Mouse (Mus musculus) cerebellum, adult (tissue): Measurements from ENCODE around the gene Med23.

ENCODE experiments used
- ATAC-seq: cut with Nextera tagmentation; 2 replicates; pipeline ENCODE4 v1.9.2; 2017; ENCODE audit warnings: mild to moderate bottlenecking, moderate library complexity, mixed read lengths; ENCODE audit not compliant: insufficient number of reproducible peaks, low FRiP score, low TSS enrichment

Med23 gene

GRCm38 (mm10) chr10:24864434-24864833 lies 5.4 kb upstream of the Med23 start:
- ATAC-seq: no peak

- ATAC-seq: no peak
These were observed 3.8 kb downstream of the Med23 start for GRCm38 (mm10) chr10:24873624-24874023.

DNA sequence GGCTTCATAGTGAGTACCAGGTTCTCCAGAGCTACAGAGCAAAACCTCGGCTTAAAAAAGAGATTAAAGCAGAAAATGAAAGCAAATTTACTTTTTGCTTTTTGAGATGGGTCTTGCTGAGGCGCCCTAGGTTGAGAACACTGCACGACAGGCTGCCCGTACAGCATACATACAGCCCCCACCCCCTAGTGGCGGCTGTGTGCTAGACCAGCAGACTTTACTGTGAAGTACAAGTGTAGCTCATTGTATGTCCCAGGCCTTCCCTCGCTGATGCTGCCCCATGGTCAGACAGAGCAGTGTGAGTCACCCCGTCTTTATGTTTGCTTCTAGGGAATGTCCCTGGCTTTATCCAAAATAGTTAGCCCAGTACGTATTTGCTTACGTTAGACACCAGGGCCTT lies 16.2 kb downstream of the Med23 start:
- ATAC-seq: no peak

DNA sequence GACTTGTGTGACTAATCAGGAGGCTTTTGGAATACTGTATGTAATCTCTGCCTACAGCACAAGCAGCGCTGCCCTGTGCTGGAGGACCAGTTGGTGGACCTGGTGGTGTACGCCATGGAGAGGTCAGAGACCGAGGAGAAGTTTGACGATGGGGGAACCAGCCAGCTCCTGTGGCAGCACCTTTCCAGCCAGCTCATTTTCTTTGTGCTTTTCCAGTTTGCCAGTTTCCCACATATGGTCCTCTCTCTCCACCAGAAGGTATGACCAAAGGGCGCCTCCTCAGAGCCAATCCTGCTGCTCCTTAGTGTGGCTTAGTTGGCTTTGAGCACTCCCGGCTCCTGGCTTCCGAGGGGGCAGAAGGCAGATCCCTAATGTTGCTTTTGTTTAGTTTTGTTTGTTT lies 18.6 kb downstream of the Med23 start:
- peak; percentile 85 for ATAC-seq

DNA sequence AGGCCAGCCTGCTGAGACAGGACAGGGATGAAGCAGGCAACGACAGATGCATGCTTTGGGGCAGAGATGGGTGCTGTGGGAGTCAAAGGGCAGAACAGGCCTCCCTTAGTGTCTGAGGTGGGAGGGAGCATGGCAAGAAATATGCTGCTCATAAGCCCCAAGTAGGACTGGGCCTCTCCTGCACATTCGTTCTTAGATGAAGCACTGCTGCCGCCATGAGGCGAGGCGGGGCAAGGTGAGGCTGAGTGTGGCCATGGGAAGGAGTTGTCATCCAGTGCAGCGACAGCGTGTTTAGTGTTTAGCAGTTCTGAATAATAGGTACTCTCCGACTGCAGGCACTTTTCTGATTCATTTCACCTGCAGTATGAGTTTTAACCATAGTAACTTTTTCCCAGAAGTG lies 26.1 kb downstream of the Med23 start:
- peak; percentile 49; the same call in 1 of the 2 replicates for ATAC-seq

DNA sequence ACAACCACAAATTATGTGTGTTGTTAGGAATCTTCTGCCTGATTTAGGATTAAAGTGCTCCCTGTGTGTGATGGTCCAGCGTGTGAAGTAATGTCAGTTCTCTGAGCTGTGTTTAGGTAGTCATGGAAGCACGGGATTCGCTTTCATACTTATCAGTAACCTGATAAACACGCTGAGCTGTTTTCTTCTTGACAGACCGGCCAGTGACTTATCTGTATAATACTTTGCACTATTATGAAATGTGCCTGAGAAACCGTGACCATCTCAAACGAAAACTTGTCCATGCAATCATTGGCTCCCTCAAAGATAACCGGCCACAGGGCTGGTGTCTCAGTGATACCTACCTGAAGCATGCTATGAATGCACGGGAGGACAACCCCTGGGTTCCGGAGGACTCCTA lies 35.8 kb downstream of the Med23 start:
- no peak for ATAC-seq

- no peak for ATAC-seq
These were observed 41.4 kb downstream of the Med23 start for GRCm38 (mm10) chr10:24911199-24911598.

GRCm38 (mm10) chr10:24912576-24912975 lies 42.8 kb downstream of the Med23 start:
- ATAC-seq: no peak

DNA sequence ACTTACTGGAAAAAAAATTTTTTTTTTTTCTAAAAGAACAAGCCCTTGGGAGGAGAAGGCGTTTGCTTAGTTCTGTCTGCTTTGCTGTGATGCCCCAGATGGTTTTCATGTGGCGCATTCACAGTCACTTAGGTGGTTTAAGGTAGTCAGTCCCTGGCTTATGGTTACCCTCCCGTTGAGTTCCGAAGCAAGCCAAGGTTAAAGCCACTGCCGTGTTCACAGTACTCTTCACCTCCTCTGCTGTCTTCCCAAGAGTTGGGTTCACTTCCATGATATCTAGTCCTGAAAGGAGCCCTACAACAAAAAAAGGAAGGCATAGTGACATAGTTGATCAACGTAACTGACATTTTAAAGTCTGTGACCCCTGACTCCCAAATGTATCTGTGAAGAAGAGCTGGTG lies 45.7 kb downstream of the Med23 start:
- no peak for ATAC-seq

- no peak for ATAC-seq
These were observed 53.2 kb downstream of the Med23 start for GRCm38 (mm10) chr10:24922977-24923376.

DNA sequence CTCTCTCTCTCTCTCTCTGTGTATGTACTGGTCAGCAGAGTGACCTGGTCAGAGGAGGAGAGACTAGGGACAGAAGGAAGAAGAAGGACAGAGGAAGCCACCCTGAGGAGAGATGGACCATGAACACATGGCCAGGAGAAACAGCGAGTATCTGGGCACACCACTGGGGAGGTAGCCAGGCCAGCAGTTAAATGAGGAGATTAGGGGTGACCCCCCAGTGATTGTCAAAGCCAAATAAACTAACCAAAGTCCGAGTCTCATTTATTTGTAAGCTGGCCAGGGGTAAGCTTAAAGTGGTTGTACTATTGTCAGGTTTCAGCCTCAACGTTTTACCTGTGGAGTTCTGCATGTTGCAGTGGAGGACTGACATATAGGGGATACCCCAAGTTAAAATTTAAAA lies 54.5 kb downstream of the Med23 start:
- no peak for ATAC-seq

GRCm38 (mm10) chr10:24926380-24926779 lies 56.6 kb downstream of the Med23 start:
- ATAC-seq: no peak

GRCm38 (mm10) chr10:24926962-24927720 lies 57.4 kb downstream of the Med23 start, which contains the start of gene Arg1:
Gene Arg1 (minus strand): TSS chr10:24927484.
- ATAC-seq: no peak

GRCm38 (mm10) chr10:24928072-24928471 lies 58.3 kb downstream of the Med23 start:
- no peak for ATAC-seq

GRCm38 (mm10) chr10:24930143-24930542 lies 60.4 kb downstream of the Med23 start:
- ATAC-seq: no peak

DNA sequence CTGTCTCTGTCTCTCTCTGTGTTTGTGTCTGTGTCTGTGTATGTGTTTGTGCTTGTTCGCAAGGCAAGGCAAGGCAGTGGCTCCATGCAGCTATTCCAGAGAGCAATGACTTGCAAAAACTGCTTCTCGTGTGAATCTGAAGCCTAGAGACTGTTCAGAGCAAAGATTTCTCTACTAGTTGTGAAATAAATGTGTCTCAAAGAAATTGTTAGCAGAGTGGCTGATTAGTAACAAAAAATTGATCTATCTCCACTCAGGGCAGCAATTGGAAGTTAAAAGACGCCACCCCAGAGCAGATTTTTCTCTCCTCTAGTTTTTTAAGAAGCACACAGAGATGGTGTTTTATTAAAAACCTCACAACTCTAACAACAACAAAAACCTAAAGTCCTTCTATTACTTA lies 78.1 kb downstream of the Med23 start:
- no peak for ATAC-seq

- no peak for ATAC-seq
These were observed 78.5 kb downstream of the Med23 start for GRCm38 (mm10) chr10:24948278-24948677.

GRCm38 (mm10) chr10:24950223-24950622 lies 80.4 kb downstream of the Med23 start:
- ATAC-seq: no peak

GRCm38 (mm10) chr10:24951575-24951974 lies 81.8 kb downstream of the Med23 start:
- no peak for ATAC-seq

DNA sequence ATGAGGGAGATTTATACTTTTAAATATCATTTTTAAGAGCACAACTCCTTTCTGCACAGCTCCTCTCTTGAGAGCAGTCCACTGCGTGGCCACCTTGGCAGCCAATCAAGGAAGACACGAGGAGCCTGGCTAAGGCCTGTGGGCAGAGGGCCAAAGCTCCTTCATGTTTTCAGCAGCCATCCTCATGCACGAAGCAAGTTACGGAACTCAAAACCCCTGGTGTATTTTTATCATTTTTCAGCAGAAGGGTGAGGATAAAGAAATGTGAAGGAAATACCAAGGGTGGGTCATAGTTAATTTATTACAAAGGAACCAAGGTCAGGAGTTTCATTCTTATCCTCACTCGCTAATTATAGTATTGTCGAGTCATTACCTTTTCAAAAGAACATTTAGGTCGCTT lies 82.8 kb downstream of the Med23 start:
- ATAC-seq: no peak

GRCm38 (mm10) chr10:24953876-24954275 lies 84.1 kb downstream of the Med23 start:
- no peak for ATAC-seq

- ATAC-seq: no peak
These were observed 88.7 kb downstream of the Med23 start for GRCm38 (mm10) chr10:24958280-24959042.
